In genomic region chr11:78162504-78162903, GRCm38 (mm10) we compare ENCODE assay signal across 8 mouse cellular contexts. TPM values are rescaled to one million over a fixed set of nuclear protein-coding genes. Genes with fewer than 3 reads are reported as not detected.
A peak's percentile ranks its signal among the peaks of the same experiment; 100 is the strongest.
DNase-seq lines count a peak whose midpoint lies in the region; ATAC-seq and TF ChIP-seq lines count a peak whose summit lies in the region.

No protein-coding gene starts in this region.

- peaks cover 16% of the 10 kb centered on the region for H3K4me1 ChIP-seq in midbrain, postnatal 0 days (ENCODE audit: insufficient read depth, low read length)

- no peaks in the 10 kb centered on the region for H3K9me3 ChIP-seq in midbrain, postnatal 0 days (ENCODE audit: low read length)

- peak overlapping the region; percentile 97 for H3K27ac ChIP-seq in midbrain, postnatal 0 days (ENCODE audit: low read depth, low read length)

- no peak for ATAC-seq in midbrain, postnatal 0 days (ENCODE audit: low FRiP score)
- ATAC-seq in megakaryocyte, adult 5-6 weeks (ENCODE audit: poor library complexity, severe bottlenecking) = no peak

- H3K4me2 ChIP-seq in midbrain, postnatal 0 days (ENCODE audit: low read depth, low read length, poor library complexity, severe bottlenecking) = peak overlapping the region; percentile 81

- whole genome bisulfite sequencing in midbrain, postnatal 0 days = 25% methylated on average over 6 of the region's 6 CpGs

- H3K9ac ChIP-seq in midbrain, postnatal 0 days (replicated peaks; ENCODE audit: low read length, poor library complexity, severe bottlenecking) = no peak overlapping the region; the same call in 1 of the 2 replicates

- peaks cover 38% of the 10 kb centered on the region for H3K36me3 ChIP-seq in midbrain, postnatal 0 days (ENCODE audit: insufficient read depth, low read length)

- peak; percentile 55 for DNase-seq in layer of hippocampus, adult 11-12 months (ENCODE audit: low spot score)
- DNase-seq in layer of hippocampus, adult 9-11 months = no peak
- peak; percentile 79 to 80 for DNase-seq in adrenal gland, postnatal 36 days
- DNase-seq in gastrocnemius, adult 18-20 months (ENCODE audit: low spot score) = peak; percentile 61
- peak; percentile 50 for DNase-seq in kidney, postnatal 14 days
- peak; percentile 77 for DNase-seq in midbrain, postnatal 0 days (ENCODE audit: low spot score)
- DNase-seq in yolk sac, embryonic 10.5 days (ENCODE audit: low spot score) = no peak

- H3K4me3 ChIP-seq in midbrain, postnatal 0 days (ENCODE audit: low read depth, low read length) = no peak overlapping the region

- H3K27me3 ChIP-seq in midbrain, postnatal 0 days (ENCODE audit: insufficient read depth, low read length) = no peaks in the 10 kb centered on the region

- no peak for TF ChIP-seq CTCF in midbrain, postnatal 0 days (IDR thresholded peaks at IDR 0.05)

RNA-seq across cellular contexts. Expression of gene Traf4, which starts 2.9 kb away (rescaled TPM):
- 10 to 100 TPM; 24.8 to 38.0 TPM for total RNA-seq in adrenal gland, postnatal 36 days (2021)
- 1 to 10 TPM; 2.0 to 2.2 TPM for total RNA-seq in gastrocnemius, adult 18-20 months (2021)
- total RNA-seq in midbrain, postnatal 0 days (2014; rRNA removed) = 80.5 and 89.5 TPM in 2 replicates
- 68.4 and 71.1 TPM in 2 replicates for polyA plus RNA-seq in midbrain, postnatal 0 days (2015; fragmentation: Nextera tagmentation; extraction: Ambion mirVana)
- 1.3 TPM in 2 replicates for total RNA-seq in megakaryocyte, adult 5-6 weeks (2015)
- 0.51 and 2.2 TPM in 2 replicates for total RNA-seq in megakaryocyte, adult 5-6 weeks (2017)

RNA-seq across cellular contexts. Expression of gene Nek8, which starts 14.0 kb away (rescaled TPM):
- 10 to 100 TPM; 10.5 to 11.3 TPM for total RNA-seq in adrenal gland, postnatal 36 days (2021)
- total RNA-seq in gastrocnemius, adult 18-20 months (2021) = under 1 TPM; 0.37 to 0.50 TPM
- total RNA-seq in midbrain, postnatal 0 days (2014; rRNA removed) = 7.1 and 7.6 TPM in 2 replicates
- 4.5 and 5.7 TPM in 2 replicates for polyA plus RNA-seq in midbrain, postnatal 0 days (2015; fragmentation: Nextera tagmentation; extraction: Ambion mirVana)
- 2.4 and 8.6 TPM in 2 replicates for total RNA-seq in megakaryocyte, adult 5-6 weeks (2015)
- total RNA-seq in megakaryocyte, adult 5-6 weeks (2017) = 2.1 and 6.9 TPM in 2 replicates

RNA-seq across cellular contexts. Expression of gene Tlcd1, which starts 14.0 kb away (rescaled TPM):
- 10 to 100 TPM; 41.5 to 88.1 TPM for total RNA-seq in adrenal gland, postnatal 36 days (2021)
- total RNA-seq in gastrocnemius, adult 18-20 months (2021) = 1 to 10 TPM; 1.5 to 2.2 TPM
- total RNA-seq in midbrain, postnatal 0 days (2014; rRNA removed) = 12.6 and 24.0 TPM in 2 replicates
- 18.1 and 25.4 TPM in 2 replicates for polyA plus RNA-seq in midbrain, postnatal 0 days (2015; fragmentation: Nextera tagmentation; extraction: Ambion mirVana)
- total RNA-seq in megakaryocyte, adult 5-6 weeks (2015) = 0.76 and 2.8 TPM in 2 replicates
- 1.0 and 1.3 TPM in 2 replicates for total RNA-seq in megakaryocyte, adult 5-6 weeks (2017)

RNA-seq across cellular contexts. Expression of gene Rpl23a, which starts 20.9 kb away (rescaled TPM):
- total RNA-seq in adrenal gland, postnatal 36 days (2021) = 1,000 to 10,000 TPM; 1,640 to 1,911 TPM
- 100 to 1,000 TPM; 845 to 889 TPM for total RNA-seq in gastrocnemius, adult 18-20 months (2021)
- total RNA-seq in midbrain, postnatal 0 days (2014; rRNA removed) = 753 and 863 TPM in 2 replicates
- polyA plus RNA-seq in midbrain, postnatal 0 days (2015; fragmentation: Nextera tagmentation; extraction: Ambion mirVana) = 853 and 860 TPM in 2 replicates
- total RNA-seq in megakaryocyte, adult 5-6 weeks (2015) = 2,467 and 2,664 TPM in 2 replicates
- 2,641 and 2,675 TPM in 2 replicates for total RNA-seq in megakaryocyte, adult 5-6 weeks (2017)

RNA-seq across cellular contexts. Expression of gene Rab34, which starts 25.7 kb away (rescaled TPM):
- total RNA-seq in adrenal gland, postnatal 36 days (2021) = 10 to 100 TPM; 85.9 to 89.9 TPM
- total RNA-seq in gastrocnemius, adult 18-20 months (2021) = 1 to 10 TPM; 2.5 to 3.5 TPM
- total RNA-seq in midbrain, postnatal 0 days (2014; rRNA removed) = 71.3 and 78.4 TPM in 2 replicates
- polyA plus RNA-seq in midbrain, postnatal 0 days (2015; fragmentation: Nextera tagmentation; extraction: Ambion mirVana) = 65.0 and 65.5 TPM in 2 replicates
- total RNA-seq in megakaryocyte, adult 5-6 weeks (2015) = not detected in 2 replicates
- 1.3 TPM in 1 of 2 replicates, not detected in the other for total RNA-seq in megakaryocyte, adult 5-6 weeks (2017)

Comparison
In these comparisons a context has a peak if more than half of its experiments do, and no peak if none do; other contexts are left out.
1. DNase-seq: peak in layer of hippocampus, adult 11-12 months (single experiment), adrenal gland, postnatal 36 days (2 of 2), gastrocnemius, adult 18-20 months (single experiment), kidney, postnatal 14 days (single experiment) and midbrain, postnatal 0 days (single experiment); none in layer of hippocampus, adult 9-11 months (single experiment) and yolk sac, embryonic 10.5 days (single experiment).
2. RNA of gene Traf4, which starts 2.9 kb away (total RNA-seq): 80.5 to 89.5 TPM in midbrain, postnatal 0 days and 24.8 to 38.0 TPM in adrenal gland, postnatal 36 days; 2.0 to 2.2 TPM in gastrocnemius, adult 18-20 months and 0.51 to 2.2 TPM in megakaryocyte, adult 5-6 weeks; every median in the first group is over 4 times any median in the second.